Mouse (Mus musculus) lung, adult 2 months (tissue): ENCODE results near the gene Clec1a.

ENCODE experiments used
- CTCF ChIP-seq: fragments of 200-500 bp; IDR thresholded peaks from 2 replicates; pipeline ENCODE4 v1.5.1; 2011; ENCODE audit warnings: mild to moderate bottlenecking, low read length, control low read depth; ENCODE audit not compliant: insufficient read depth
- POLR2A ChIP-seq: fragments of 200-500 bp; IDR thresholded peaks from 2 replicates; pipeline ENCODE4 v1.6.1; 2011; ENCODE audit warnings: low read depth, mild to moderate bottlenecking, control low read depth, low read length, borderline replicate concordance; ENCODE audit errors: extremely low read depth

GRCm38 (mm10) chr6:129434239-129434638, 17.6 kb downstream of the Clec1a start:
- TF ChIP-seq CTCF (no peak), POLR2A (no peak)
